Mouse (Mus musculus) hindbrain, embryonic 14.5 days (tissue): ENCODE measurements around the gene Nhsl2. TPM values are rescaled to one million over a fixed set of nuclear protein-coding genes. Genes with fewer than 3 reads are reported as not detected.
"Not testable (repeated sequence)": the region's sequence is repeated elsewhere in the genome, so short reads cannot be mapped to it uniquely, and the experiment has no call there.

Experiments
- ATAC-seq: fragments of 200-750 bp; cut with Nextera tagmentation; 2 replicates; pipeline ENCODE4 v1.8.0; 2017; ENCODE audit warnings: moderate number of reproducible peaks, mild to moderate bottlenecking, moderate TSS enrichment, moderate library complexity; ENCODE audit not compliant: low FRiP score
- DNase-seq: peaks from one replicate; pipeline ENCODE4 v3.0.0-alpha.2; 2015; ENCODE audit warnings: low spot score
- H3K27ac ChIP-seq: fragments of 300-500 bp; sonication (generic); 2 replicates; pipeline ENCODE4 v1.5.1; 2014; ENCODE audit warnings: mild to moderate bottlenecking, moderate library complexity
- H3K27me3 ChIP-seq: fragments of 300-500 bp; sonication (generic); 2 replicates; pipeline ENCODE4 v1.6.1; 2014; ENCODE audit warnings: mild to moderate bottlenecking, low read length, mixed read lengths; ENCODE audit not compliant: control insufficient read depth, insufficient read depth
- H3K36me3 ChIP-seq: fragments of 300-500 bp; sonication (generic); replicated peaks from 2 replicates; pipeline ENCODE4 v1.6.1; 2014; ENCODE audit not compliant: control insufficient read depth, insufficient read depth
- H3K4me1 ChIP-seq: fragments of 300-500 bp; sonication (generic); replicated peaks from 2 replicates; pipeline ENCODE4 v1.6.1; 2014; ENCODE audit warnings: antibody characterized with exemption, low read length, mixed read lengths; ENCODE audit not compliant: control insufficient read depth, insufficient read depth
- H3K4me2 ChIP-seq: fragments of 300-500 bp; sonication (generic); replicated peaks from 2 replicates; pipeline ENCODE4 v1.6.1; 2014; ENCODE audit warnings: mild to moderate bottlenecking, moderate library complexity
- H3K4me3 ChIP-seq: fragments of 300-500 bp; sonication (generic); replicated peaks from 2 replicates; pipeline ENCODE4 v1.5.1; 2014; ENCODE audit warnings: mild to moderate bottlenecking, low read length
- H3K9ac ChIP-seq: fragments of 300-500 bp; sonication (generic); 2 replicates; pipeline ENCODE4 v1.6.1; 2014
- H3K9me3 ChIP-seq: fragments of 300-500 bp; sonication (generic); 2 replicates; pipeline ENCODE4 v1.6.1; 2016; ENCODE audit warnings: low read length; ENCODE audit not compliant: control insufficient read depth
- WGBS: fragments of 180-500 bp; shearing (Covaris S2); extraction: QIAGEN DNeasy Blood & Tissue Kit; methylation state at CpG from one replicate; pipeline ENCODE4 v1.1.7; 2014; 5-methylcytosine and 5-hydroxymethylcytosine counted together
- polyA plus RNA-seq: library from polyadenylated mRNA; unstranded; fragments of >200 nt; fragmentation: Nextera tagmentation; extraction: Ambion mirVana; gene quantifications from 2 replicates; pipeline ENCODE4 v1.2.1, GENCODE M21; 2014

Gene Nhsl2
- 7.0 and 7.2 TPM in 2 replicates for polyA plus RNA-seq

- H3K9me3 ChIP-seq, result no peaks in the 10 kb centered on the region
- ATAC-seq (peak; percentile 79), DNase-seq (peak; percentile 24)
- H3K27me3 ChIP-seq, result peaks cover 71% of the 10 kb centered on the region
- 7% methylated on average over 19 of the region's 58 CpGs for WGBS
- peak within 1 kb of the TSS; percentile 54 for H3K9ac ChIP-seq
- no peaks in the 10 kb centered on the region for H3K36me3 ChIP-seq
- no peaks in the 10 kb centered on the region for H3K4me1 ChIP-seq
- H3K27ac ChIP-seq, result no peak within 1 kb of the TSS
- H3K4me2 ChIP-seq, result peak within 1 kb of the TSS; percentile 67
- H3K4me3 ChIP-seq, result peak within 1 kb of the TSS; percentile 47
Measured at GRCm38 (mm10) chrX:101849281-101849821, at the start of gene Nhsl2. TSS of gene Nhsl2 (plus strand) at chrX:101849385.

GRCm38 (mm10) chrX:101805512-101805911, 43.7 kb upstream of the Nhsl2 start:
- H3K9ac ChIP-seq, result no peak overlapping the region
- no peak overlapping the region for H3K27ac ChIP-seq
- DNase-seq (peak; percentile 52), ATAC-seq (no peak)
- no peaks in the 10 kb centered on the region for H3K9me3 ChIP-seq
- H3K4me3 ChIP-seq, result no peak overlapping the region
- no peak overlapping the region for H3K4me2 ChIP-seq
- 27% methylated on average over 2 of the region's 2 CpGs for WGBS
- H3K27me3 ChIP-seq, result no peaks in the 10 kb centered on the region
- H3K4me1 ChIP-seq, result no peaks in the 10 kb centered on the region
- H3K36me3 ChIP-seq, result no peaks in the 10 kb centered on the region

- no peak overlapping the region for H3K9ac ChIP-seq
- H3K4me1 ChIP-seq, result no peaks in the 10 kb centered on the region
- H3K36me3 ChIP-seq, result no peaks in the 10 kb centered on the region
- ATAC-seq (no peak), DNase-seq (no peak)
- peaks cover 26% of the 10 kb centered on the region; the same call in 1 of the 2 replicates for H3K27me3 ChIP-seq
- 60% methylated on average over 3 of the region's 3 CpGs for WGBS
- no peak overlapping the region for H3K27ac ChIP-seq
- no peak overlapping the region for H3K4me3 ChIP-seq
- no peaks in the 10 kb centered on the region for H3K9me3 ChIP-seq
- H3K4me2 ChIP-seq, result no peak overlapping the region
Measured at GRCm38 (mm10) chrX:101811750-101812149, 37.4 kb upstream of the Nhsl2 start.

DNA sequence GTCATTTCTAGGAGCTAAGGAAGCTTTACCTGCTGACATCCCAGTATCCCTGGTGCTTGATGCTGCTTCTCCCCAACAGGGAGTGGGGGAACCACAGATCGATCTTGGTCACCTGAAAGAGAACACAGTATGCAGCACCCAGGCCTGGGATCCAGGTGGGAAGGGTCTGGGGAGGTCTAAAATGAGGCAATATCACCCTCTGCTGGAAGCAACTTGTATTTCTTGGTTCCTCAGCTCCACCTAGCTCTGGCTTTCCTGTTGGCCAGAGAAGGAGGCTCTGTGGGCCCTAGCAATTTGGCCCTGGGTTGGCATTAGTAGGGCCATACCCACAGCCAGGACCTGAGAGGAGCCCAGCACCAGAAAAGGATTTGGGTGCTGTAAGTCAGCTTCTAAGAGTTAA, 30.0 kb upstream of the Nhsl2 start:
- ATAC-seq (no peak), DNase-seq (peak; percentile 48)
- no peak overlapping the region for H3K4me2 ChIP-seq
- no peaks in the 10 kb centered on the region for H3K4me1 ChIP-seq
- peaks cover 9% of the 10 kb centered on the region; the same call in 1 of the 2 replicates for H3K27me3 ChIP-seq
- H3K4me3 ChIP-seq, result no peak overlapping the region
- H3K9ac ChIP-seq, result no peak overlapping the region
- no peaks in the 10 kb centered on the region for H3K36me3 ChIP-seq
- H3K9me3 ChIP-seq, result no peaks in the 10 kb centered on the region
- no peak overlapping the region for H3K27ac ChIP-seq
- 50% methylated on average over 1 of the region's 1 CpGs for WGBS

- not testable (repeated sequence) for H3K36me3 ChIP-seq, H3K27me3 ChIP-seq, H3K9ac ChIP-seq, DNase-seq, H3K4me3 ChIP-seq, H3K9me3 ChIP-seq, H3K27ac ChIP-seq, H3K4me2 ChIP-seq, H3K4me1 ChIP-seq, ATAC-seq
Measured at GRCm38 (mm10) chrX:101819980-101820379, 29.2 kb upstream of the Nhsl2 start.

- Histone ChIP-seq H3K36me3 (no peaks in the 10 kb centered on the region), H3K4me2 (no peak overlapping the region), H3K9me3 (no peaks in the 10 kb centered on the region), H3K27me3 (peaks cover 61% of the 10 kb centered on the region), H3K4me3 (no peak overlapping the region), H3K27ac (no peak overlapping the region), H3K4me1 (no peaks in the 10 kb centered on the region), H3K9ac (no peak overlapping the region)
- ATAC-seq (no peak), DNase-seq (no peak)
- WGBS, result 62% methylated on average over 5 of the region's 5 CpGs
Measured at GRCm38 (mm10) chrX:101847191-101847795, 1.9 kb upstream of the Nhsl2 start.

- peaks cover 67% of the 10 kb centered on the region for H3K27me3 ChIP-seq
Measured at GRCm38 (mm10) chrX:101849901-101850551, 841 bp downstream of the Nhsl2 start.

DNA sequence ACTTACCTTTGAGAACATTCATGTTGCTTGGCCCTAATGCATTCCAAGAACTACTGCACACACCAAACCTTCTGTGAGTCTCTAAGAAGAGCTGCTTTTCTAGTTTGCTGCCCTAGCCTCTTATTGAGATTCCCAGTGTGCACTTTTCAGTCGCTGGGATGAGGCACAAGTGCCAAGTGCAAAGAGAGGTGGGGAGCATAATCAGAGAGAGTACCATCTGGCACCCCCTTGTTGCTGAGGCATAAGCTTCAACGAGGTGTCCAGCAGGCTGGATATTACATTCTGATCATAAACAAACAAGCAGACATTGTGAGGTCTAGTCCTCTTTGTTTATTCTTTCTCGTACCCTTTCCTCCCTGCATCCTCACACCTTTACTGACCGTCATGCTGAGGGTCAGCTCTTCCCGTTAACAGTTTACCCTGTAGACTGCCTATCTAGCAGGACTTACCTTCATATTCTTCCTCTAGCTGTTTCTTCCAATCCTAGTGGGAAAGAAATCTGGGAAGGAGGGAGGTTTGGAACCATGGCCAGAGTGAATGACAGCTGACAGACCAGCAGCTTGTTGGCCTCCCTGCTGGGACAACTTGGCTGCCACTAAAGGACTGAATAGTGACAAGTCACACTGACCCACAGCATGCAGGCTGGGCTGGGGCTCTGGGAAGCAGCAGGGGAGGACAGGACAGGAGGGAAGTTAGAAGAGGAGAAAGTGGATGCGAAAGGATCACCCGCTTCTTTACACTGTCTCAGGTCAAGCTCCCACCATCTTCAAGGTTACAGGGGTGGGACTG, 2.6 kb downstream of the Nhsl2 start:
- Histone ChIP-seq H3K4me3 (no peak overlapping the region), H3K36me3 (no peaks in the 10 kb centered on the region), H3K27me3 (peaks cover 70% of the 10 kb centered on the region), H3K27ac (no peak overlapping the region), H3K4me1 (no peaks in the 10 kb centered on the region), H3K4me2 (no peak overlapping the region), H3K9me3 (no peaks in the 10 kb centered on the region), H3K9ac (no peak overlapping the region)
- ATAC-seq (no peak), DNase-seq (no peak)
- WGBS, result 51% methylated on average over 7 of the region's 7 CpGs

More at GRCm38 (mm10) chrX:101849901-101850551, 841 bp downstream of the Nhsl2 start:
- peak overlapping the region; percentile 47 for H3K4me3 ChIP-seq
- H3K27ac ChIP-seq, result no peak overlapping the region
- H3K4me2 ChIP-seq, result peak overlapping the region; percentile 67
- ATAC-seq (peak; percentile 51; the same call in 1 of the 2 replicates), DNase-seq (peak; percentile 24)
- no peaks in the 10 kb centered on the region for H3K9me3 ChIP-seq
- H3K9ac ChIP-seq, result peak overlapping the region; percentile 54
- WGBS, result 21% methylated on average over 41 of the region's 59 CpGs
- H3K36me3 ChIP-seq, result no peaks in the 10 kb centered on the region
- no peaks in the 10 kb centered on the region for H3K4me1 ChIP-seq
